Mouse (Mus musculus): ENCODE measurements around the gene Ppfia1. TPM values are rescaled to one million over a fixed set of nuclear protein-coding genes. Genes with fewer than 3 reads are reported as not detected.
A peak's percentile ranks its signal among the peaks of the same experiment; 100 is the strongest.

Ppfia1 gene
- polyA plus RNA-seq, 2 experiments, result 13.7 to 15.4 TPM

DNA sequence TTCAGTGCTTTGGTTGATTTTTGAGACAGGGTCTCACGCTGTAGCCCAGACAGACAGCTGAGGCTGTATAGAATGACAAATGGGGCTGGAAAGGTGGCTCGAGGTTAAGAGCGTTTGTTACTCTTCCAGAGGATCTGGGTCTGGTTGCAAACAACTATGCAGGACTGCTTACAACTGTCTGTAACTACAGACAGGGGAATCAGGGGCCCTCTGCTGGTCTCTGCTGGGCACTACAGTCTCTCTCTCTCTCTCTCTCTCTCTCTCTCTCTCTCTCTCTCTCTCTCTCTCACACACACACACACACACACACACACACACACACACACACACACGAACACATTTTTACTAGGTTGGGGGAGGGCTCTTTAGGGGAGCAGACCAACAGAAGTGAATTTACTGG is 30.1 kb upstream of the Ppfia1 start:
- H3K36me3 ChIP-seq (replicated peaks; ENCODE audit: control insufficient read depth, insufficient read depth, low read depth), result peaks cover 5% of the 10 kb centered on the region
- DNase-seq (ENCODE audit: low read depth in 3 of 3, low spot score in 3 of 3), result peak; percentile 26 to 34 (median 27)
- no peaks in the 10 kb centered on the region for H3K9me3 ChIP-seq (ENCODE audit: control insufficient read depth, low read length)
- TF ChIP-seq CTCF (IDR thresholded peaks at IDR 0.05; ENCODE audit: low read depth), result peak; percentile 76
- TF ChIP-seq EP300 (IDR thresholded peaks at IDR 0.05; ENCODE audit: low read depth), result no peak
- WGBS (ENCODE audit: insufficient replicate concordance), result 3% methylated on average over 4 of the region's 4 CpGs
- no peak overlapping the region for H3K27ac ChIP-seq
- H3K27me3 ChIP-seq (ENCODE audit: control insufficient read depth, insufficient read depth, low read length), result no peaks in the 10 kb centered on the region
- ATAC-seq (ENCODE audit: insufficient read depth), result no peak
- H3K4me2 ChIP-seq (ENCODE audit: low read depth), result no peak overlapping the region
- no peak overlapping the region for H3K9ac ChIP-seq (replicated peaks)
- peaks cover 7 to 13% of the 10 kb centered on the region in 2 experiments; a peak in 3 of 4 replicates for H3K4me1 ChIP-seq (replicated peaks; ENCODE audit: control insufficient read depth in 2 of 2, insufficient read depth in 2 of 2, low read length in 1 of 2)
- no peak overlapping the region for H3K4me3 ChIP-seq (ENCODE audit: insufficient read depth in 1 of 2, low read depth in 2 of 2, low read length in 2 of 2)

DNA sequence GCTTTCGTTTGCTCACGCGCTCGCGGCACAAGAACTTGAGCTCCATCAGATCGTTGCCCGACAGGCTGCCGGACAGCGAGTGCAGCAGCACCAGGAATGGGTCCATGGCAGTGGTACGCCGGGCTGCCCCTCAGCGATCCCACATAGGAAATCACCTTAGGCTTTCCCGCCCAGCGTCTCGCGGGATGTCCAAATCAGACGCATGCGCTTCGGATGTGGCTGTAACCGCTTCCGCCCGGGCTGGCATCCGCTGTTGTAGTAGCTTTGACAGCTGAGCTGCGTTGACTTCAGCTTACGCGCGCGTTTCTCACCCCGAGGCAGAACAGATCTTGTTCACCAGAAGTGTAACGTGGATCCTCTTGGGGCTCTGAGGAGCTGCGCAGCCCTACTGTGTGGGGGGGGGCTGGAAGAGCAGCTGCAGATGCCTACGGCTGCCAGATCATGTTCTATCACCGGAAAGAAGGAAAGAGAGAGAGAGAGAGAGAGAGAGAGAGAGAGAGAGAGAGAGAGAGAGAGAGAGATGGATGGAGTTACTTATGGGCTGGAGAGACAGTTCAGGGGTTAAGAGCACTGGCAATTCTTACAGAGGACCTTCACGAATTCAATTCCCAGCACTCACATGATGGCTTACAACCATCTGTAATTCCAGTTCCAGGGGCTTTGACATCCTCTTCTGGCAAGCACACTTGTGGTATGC is 28.9 kb upstream of the Ppfia1 start, which contains the start of gene Fadd:
Gene Fadd, minus strand, starts transcription at position 180 of the 697 bp plus-strand sequence.
- H3K4me1 ChIP-seq (replicated peaks; ENCODE audit: control insufficient read depth in 2 of 2, insufficient read depth in 2 of 2, low read length in 1 of 2), result peaks cover 7 to 13% of the 10 kb centered on the region in 2 experiments; a peak in 3 of 4 replicates
- no peaks in the 10 kb centered on the region for H3K27me3 ChIP-seq (ENCODE audit: control insufficient read depth, insufficient read depth, low read length)
- H3K9me3 ChIP-seq (ENCODE audit: control insufficient read depth, low read length), result no peaks in the 10 kb centered on the region
- peak within 1 kb of the TSS; percentile 50 for H3K27ac ChIP-seq
- H3K4me3 ChIP-seq (ENCODE audit: insufficient read depth in 1 of 2, low read depth in 2 of 2, low read length in 2 of 2), result peak within 1 kb of the TSS; percentile 73 to 77
- 2% methylated on average over 34 of the region's 34 CpGs for WGBS (ENCODE audit: insufficient replicate concordance)
- H3K36me3 ChIP-seq (replicated peaks; ENCODE audit: control insufficient read depth, insufficient read depth, low read depth), result peaks cover 5% of the 10 kb centered on the region
- DNase-seq (ENCODE audit: low read depth in 3 of 3, low spot score in 3 of 3), result peak; percentile 73 to 83 (median 77)
- TF ChIP-seq CTCF (IDR thresholded peaks at IDR 0.05; ENCODE audit: low read depth), result no peak
- TF ChIP-seq EP300 (IDR thresholded peaks at IDR 0.05; ENCODE audit: low read depth), result peak; percentile 53
- ATAC-seq (ENCODE audit: insufficient read depth), result peak; percentile 81
- H3K4me2 ChIP-seq (ENCODE audit: low read depth), result peak within 1 kb of the TSS; percentile 77
- peak within 1 kb of the TSS; percentile 66 for H3K9ac ChIP-seq (replicated peaks)

DNA sequence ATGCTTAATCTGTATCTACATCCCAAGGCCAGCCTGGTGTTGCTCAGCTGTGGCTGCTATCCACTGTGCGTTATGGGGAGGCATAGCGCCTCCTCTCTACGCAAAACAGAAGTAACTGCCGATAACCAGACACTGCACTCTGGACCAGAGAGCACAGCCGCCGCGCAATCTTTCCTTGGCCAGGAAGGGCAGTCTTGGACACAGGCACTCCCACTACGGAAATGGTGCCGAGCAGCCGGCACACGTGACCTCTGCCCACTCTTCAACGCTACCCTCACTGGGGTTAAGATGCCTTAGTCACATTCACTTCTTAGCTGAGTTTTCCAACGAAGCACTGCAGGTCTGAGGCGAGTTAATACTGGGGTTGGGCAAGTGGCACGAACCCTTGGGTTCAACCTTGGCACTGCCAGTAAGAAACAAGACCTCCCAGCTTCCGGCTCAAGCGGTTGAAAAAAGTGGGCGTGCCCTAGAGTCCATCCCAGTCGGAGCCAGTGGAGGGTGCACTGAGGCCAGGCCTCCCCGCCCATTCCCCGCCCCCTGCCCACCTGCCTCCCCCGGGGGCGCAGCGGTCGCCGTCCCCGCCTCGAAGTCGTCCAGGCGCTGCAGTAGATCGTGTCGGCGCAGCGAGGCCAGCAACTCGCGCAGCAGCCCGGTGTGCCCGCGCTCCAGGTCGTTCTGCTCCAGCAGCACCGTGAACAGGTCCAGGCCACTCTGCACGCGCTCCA is 28.2 kb upstream of the Ppfia1 start:
- Histone ChIP-seq H3K9me3 (ENCODE audit: control insufficient read depth, low read length) (no peaks in the 10 kb centered on the region), H3K4me2 (ENCODE audit: low read depth) (peak overlapping the region; percentile 77), H3K27ac (peak overlapping the region; percentile 50), H3K36me3 (replicated peaks; ENCODE audit: control insufficient read depth, insufficient read depth, low read depth) (peaks cover 5% of the 10 kb centered on the region), H3K27me3 (ENCODE audit: control insufficient read depth, insufficient read depth, low read length) (no peaks in the 10 kb centered on the region), H3K4me1 (replicated peaks; ENCODE audit: control insufficient read depth in 2 of 2, insufficient read depth in 2 of 2, low read length in 1 of 2) (peaks cover 7 to 13% of the 10 kb centered on the region in 2 experiments; a peak in 3 of 4 replicates), H3K9ac (replicated peaks) (peak overlapping the region; percentile 66), H3K4me3 (ENCODE audit: insufficient read depth in 1 of 2, low read depth in 2 of 2, low read length in 2 of 2) (peak overlapping the region; percentile 73 to 77)
- ATAC-seq (ENCODE audit: insufficient read depth) (peak; percentile 88), DNase-seq (ENCODE audit: low read depth in 3 of 3, low spot score in 3 of 3) (peak; percentile 60 to 74 (median 66))
- under 1% methylated on average over 42 of the region's 43 CpGs for WGBS (ENCODE audit: insufficient replicate concordance)
- TF ChIP-seq EP300 (IDR thresholded peaks at IDR 0.05; ENCODE audit: low read depth) (no peak), CTCF (IDR thresholded peaks at IDR 0.05; ENCODE audit: low read depth) (peak; percentile 87)

DNA sequence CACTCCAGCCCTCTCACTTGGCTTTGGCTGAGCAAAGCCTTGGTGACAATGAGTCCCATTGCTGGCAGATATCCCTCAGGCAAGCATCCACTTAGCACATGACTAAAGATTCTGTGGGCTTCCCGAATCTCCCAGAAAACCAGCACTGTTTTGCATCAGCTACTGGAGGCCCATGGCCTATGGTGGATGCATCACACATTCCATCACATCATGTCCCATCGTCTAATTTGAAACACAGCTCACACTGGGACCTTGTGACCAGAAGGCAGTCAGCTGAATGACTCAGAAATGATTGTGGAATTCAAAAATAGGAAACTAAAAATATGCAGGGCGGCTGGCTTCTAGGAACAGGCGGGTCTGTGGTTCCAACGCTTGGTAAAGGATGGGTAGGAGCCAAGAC is 24.3 kb upstream of the Ppfia1 start:
- H3K9me3 ChIP-seq (ENCODE audit: control insufficient read depth, low read length), result no peaks in the 10 kb centered on the region
- no peak overlapping the region for H3K4me3 ChIP-seq (ENCODE audit: insufficient read depth in 1 of 2, low read depth in 2 of 2, low read length in 2 of 2)
- WGBS (ENCODE audit: insufficient replicate concordance), result 77% methylated on average over 5 of the region's 5 CpGs
- ATAC-seq (ENCODE audit: insufficient read depth) (no peak), DNase-seq (ENCODE audit: low read depth in 3 of 3, low spot score in 3 of 3) (no peak)
- peaks cover 6% of the 10 kb centered on the region in 2 experiments; a peak in 3 of 4 replicates for H3K4me1 ChIP-seq (replicated peaks; ENCODE audit: control insufficient read depth in 2 of 2, insufficient read depth in 2 of 2, low read length in 1 of 2)
- H3K4me2 ChIP-seq (ENCODE audit: low read depth), result no peak overlapping the region
- H3K9ac ChIP-seq (replicated peaks), result no peak overlapping the region
- H3K27ac ChIP-seq, result no peak overlapping the region
- no peaks in the 10 kb centered on the region for H3K27me3 ChIP-seq (ENCODE audit: control insufficient read depth, insufficient read depth, low read length)
- peaks cover 5% of the 10 kb centered on the region for H3K36me3 ChIP-seq (replicated peaks; ENCODE audit: control insufficient read depth, insufficient read depth, low read depth)
- TF ChIP-seq EP300 (IDR thresholded peaks at IDR 0.05; ENCODE audit: low read depth), result no peak
- TF ChIP-seq CTCF (IDR thresholded peaks at IDR 0.05; ENCODE audit: low read depth), result no peak

GRCm38 (mm10) chr7:144572234-144572633 is 18.7 kb upstream of the Ppfia1 start:
- Histone ChIP-seq H3K4me3 (ENCODE audit: insufficient read depth in 1 of 2, low read depth in 2 of 2, low read length in 2 of 2) (no peak overlapping the region), H3K4me1 (replicated peaks; ENCODE audit: control insufficient read depth in 2 of 2, insufficient read depth in 2 of 2, low read length in 1 of 2) (no peaks in the 10 kb centered on the region), H3K27me3 (ENCODE audit: control insufficient read depth, insufficient read depth, low read length) (no peaks in the 10 kb centered on the region), H3K4me2 (ENCODE audit: low read depth) (no peak overlapping the region), H3K9me3 (ENCODE audit: control insufficient read depth, low read length) (no peaks in the 10 kb centered on the region), H3K9ac (replicated peaks) (no peak overlapping the region), H3K27ac (no peak overlapping the region), H3K36me3 (replicated peaks; ENCODE audit: control insufficient read depth, insufficient read depth, low read depth) (no peaks in the 10 kb centered on the region)
- TF ChIP-seq EP300 (IDR thresholded peaks at IDR 0.05; ENCODE audit: low read depth) (no peak), CTCF (IDR thresholded peaks at IDR 0.05; ENCODE audit: low read depth) (no peak)
- ATAC-seq (ENCODE audit: insufficient read depth) (no peak), DNase-seq (ENCODE audit: low read depth in 3 of 3, low spot score in 3 of 3) (no peak)
- WGBS (ENCODE audit: insufficient replicate concordance), result 79% methylated on average over 5 of the region's 5 CpGs
